Mouse (Mus musculus): ENCODE data around the gene Triobp. TPM values are rescaled to one million over a fixed set of nuclear protein-coding genes. Genes with fewer than 3 reads are reported as not detected.
A peak's percentile ranks its signal among the peaks of the same experiment; 100 is the strongest.

The Triobp gene
- polyA plus RNA-seq, 1 experiment from 2014 or later, result 44.7 TPM

DNA sequence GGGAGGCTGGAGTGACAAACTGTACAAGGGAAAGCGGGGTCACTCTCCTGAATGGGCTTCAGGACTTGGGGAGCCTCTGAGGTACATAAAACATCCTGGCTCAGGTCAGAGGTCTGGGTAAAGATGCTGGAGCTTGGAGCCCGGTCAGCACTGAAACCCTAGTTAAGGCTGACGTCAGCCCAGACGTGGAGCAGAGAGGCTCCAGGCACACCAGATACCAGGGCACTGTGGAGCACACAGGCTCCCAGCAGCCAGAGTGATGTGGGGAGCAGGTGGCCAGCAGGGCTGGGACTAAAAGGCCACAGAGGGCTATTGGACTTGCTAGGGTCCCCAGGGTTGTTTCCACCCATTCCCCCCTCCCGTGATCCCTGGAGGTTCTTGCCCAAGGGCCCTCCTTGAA lies 62.2 kb downstream of the Triobp start:
- Histone ChIP-seq H3K4me2 (replicated peaks) (no peak overlapping the region), H3K4me3 (no peak overlapping the region), H3K4me1 (peaks cover 25% of the 10 kb centered on the region), H3K27ac (no peak overlapping the region), H3K9me3 (replicated peaks) (no peaks in the 10 kb centered on the region), H3K36me3 (peaks cover 27% of the 10 kb centered on the region), H3K9ac (no peak overlapping the region), H3K27me3 (no peaks in the 10 kb centered on the region)
- ATAC-seq (ENCODE audit: low FRiP score), result no peak
- WGBS, result 57% methylated on average over 5 of the region's 5 CpGs

DNA sequence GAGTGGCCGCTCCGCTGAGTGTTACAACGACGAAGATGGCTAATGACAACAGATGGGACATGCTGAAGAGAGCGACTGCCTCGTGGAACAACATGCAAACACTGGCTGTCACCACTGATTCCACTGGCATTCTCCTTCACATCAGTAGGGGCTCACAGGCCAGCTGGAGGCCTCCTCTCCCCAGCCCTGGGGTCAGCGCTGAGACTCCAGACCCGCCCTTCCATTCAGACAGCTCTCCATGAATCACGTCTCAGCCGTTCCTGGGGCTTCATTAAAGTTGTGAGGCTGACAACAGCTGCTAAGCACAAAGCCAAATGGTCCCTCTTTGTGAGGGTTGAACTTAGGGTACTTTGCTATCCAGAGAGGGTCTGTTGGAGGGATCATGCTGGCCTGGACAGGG lies 64.0 kb downstream of the Triobp start:
- 0 out of 2 replicates have a peak overlapping the region, but pooled peaks have one; percentile 17 for H3K27ac ChIP-seq
- H3K36me3 ChIP-seq, result peaks cover 10% of the 10 kb centered on the region
- ATAC-seq (ENCODE audit: low FRiP score), result no peak
- H3K4me1 ChIP-seq, result peaks cover 25% of the 10 kb centered on the region
- H3K4me2 ChIP-seq (replicated peaks), result no peak overlapping the region
- H3K9me3 ChIP-seq (replicated peaks), result no peaks in the 10 kb centered on the region
- H3K9ac ChIP-seq, result no peak overlapping the region
- no peaks in the 10 kb centered on the region for H3K27me3 ChIP-seq
- WGBS, result 33% methylated on average over 10 of the region's 10 CpGs
- H3K4me3 ChIP-seq, result no peak overlapping the region

DNA sequence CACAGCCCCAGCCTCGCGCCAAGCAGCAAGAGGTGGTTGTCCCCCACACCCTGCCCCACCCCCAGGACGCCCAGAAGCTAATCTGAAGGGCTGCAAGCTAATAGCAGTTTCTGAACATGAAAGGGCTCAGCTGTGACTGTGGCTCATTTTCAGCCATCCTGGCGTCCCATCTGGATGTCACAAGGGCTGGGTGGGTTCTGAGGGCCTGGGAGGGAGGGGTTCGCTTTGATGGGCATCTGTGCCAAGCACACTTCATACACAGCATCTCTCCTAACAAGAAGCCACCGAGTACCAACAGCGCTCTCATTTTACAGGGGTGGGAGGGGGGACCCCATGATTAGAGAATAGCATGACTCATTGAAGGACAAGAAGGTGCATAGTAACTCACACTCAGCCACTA lies 65.9 kb downstream of the Triobp start:
- H3K36me3 ChIP-seq, result 0 out of 2 replicates have a peak, but pooled peaks cover 1% of the 10 kb centered on the region
- ATAC-seq (ENCODE audit: low FRiP score), result peak; percentile 51
- H3K4me3 ChIP-seq, result no peak overlapping the region
- H3K4me2 ChIP-seq (replicated peaks), result no peak overlapping the region
- H3K27me3 ChIP-seq, result no peaks in the 10 kb centered on the region
- H3K9ac ChIP-seq, result no peak overlapping the region
- H3K27ac ChIP-seq, result 0 out of 2 replicates have a peak overlapping the region, but pooled peaks have one; percentile 45
- no peaks in the 10 kb centered on the region for H3K9me3 ChIP-seq (replicated peaks)
- peaks cover 29% of the 10 kb centered on the region for H3K4me1 ChIP-seq
- 62% methylated on average over 7 of the region's 7 CpGs for WGBS

DNA sequence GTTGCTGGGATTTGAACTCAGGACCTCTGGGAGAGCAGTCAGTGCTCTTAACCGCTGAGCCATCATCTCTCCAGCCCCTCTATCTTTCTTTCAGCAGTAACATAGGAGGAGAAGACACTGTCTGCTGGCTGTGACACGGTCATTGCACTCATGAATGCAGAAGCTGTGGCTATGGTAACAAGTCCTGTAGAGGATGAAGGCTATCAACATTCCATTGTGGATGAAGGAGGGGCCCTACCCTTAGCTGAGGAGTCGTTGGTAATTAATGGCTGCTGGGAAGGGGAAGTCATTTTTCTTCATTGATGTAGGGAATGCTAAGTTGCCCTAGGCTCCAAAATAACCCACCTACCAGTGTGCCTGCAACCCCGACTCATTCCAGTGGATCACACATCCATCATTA lies 70.7 kb downstream of the Triobp start:
- H3K9me3 ChIP-seq (replicated peaks), result no peaks in the 10 kb centered on the region
- no peak overlapping the region for H3K4me2 ChIP-seq (replicated peaks)
- H3K9ac ChIP-seq, result no peak overlapping the region
- peaks cover 14% of the 10 kb centered on the region for H3K4me1 ChIP-seq
- no peak overlapping the region for H3K4me3 ChIP-seq
- ATAC-seq (ENCODE audit: low FRiP score), result no peak
- no peaks in the 10 kb centered on the region; the same call in 1 of the 2 replicates for H3K27me3 ChIP-seq
- WGBS, result 42% methylated on average over 4 of the region's 4 CpGs
- no peak overlapping the region for H3K27ac ChIP-seq
- H3K36me3 ChIP-seq, result no peaks in the 10 kb centered on the region

DNA sequence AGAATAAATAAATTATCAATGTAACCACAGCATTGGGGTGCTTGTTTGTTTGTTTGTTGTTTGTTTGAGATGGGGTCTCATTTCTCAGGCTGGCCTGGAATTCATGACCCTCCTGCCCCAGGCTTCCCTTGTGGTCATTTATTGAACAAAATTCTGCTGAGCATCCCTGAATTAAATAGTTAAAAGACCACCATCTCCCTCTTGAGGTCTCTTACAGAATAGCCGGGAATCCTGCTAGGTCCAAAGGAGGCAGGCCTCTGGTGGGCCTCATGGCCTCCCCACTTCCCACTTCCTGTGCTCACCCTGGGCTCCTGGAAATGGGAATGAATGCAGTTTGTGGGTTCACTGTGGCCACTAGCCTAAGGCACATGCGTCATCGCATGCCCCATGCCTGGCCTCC lies 71.4 kb downstream of the Triobp start:
- no peak overlapping the region for H3K4me3 ChIP-seq
- no peak overlapping the region for H3K27ac ChIP-seq
- ATAC-seq (ENCODE audit: low FRiP score), result no peak
- no peaks in the 10 kb centered on the region for H3K9me3 ChIP-seq (replicated peaks)
- WGBS, result 59% methylated on average over 3 of the region's 3 CpGs
- peaks cover 2% of the 10 kb centered on the region; the same call in 1 of the 2 replicates for H3K27me3 ChIP-seq
- H3K9ac ChIP-seq, result no peak overlapping the region
- H3K36me3 ChIP-seq, result no peaks in the 10 kb centered on the region
- no peak overlapping the region for H3K4me2 ChIP-seq (replicated peaks)
- peaks cover 7% of the 10 kb centered on the region for H3K4me1 ChIP-seq

DNA sequence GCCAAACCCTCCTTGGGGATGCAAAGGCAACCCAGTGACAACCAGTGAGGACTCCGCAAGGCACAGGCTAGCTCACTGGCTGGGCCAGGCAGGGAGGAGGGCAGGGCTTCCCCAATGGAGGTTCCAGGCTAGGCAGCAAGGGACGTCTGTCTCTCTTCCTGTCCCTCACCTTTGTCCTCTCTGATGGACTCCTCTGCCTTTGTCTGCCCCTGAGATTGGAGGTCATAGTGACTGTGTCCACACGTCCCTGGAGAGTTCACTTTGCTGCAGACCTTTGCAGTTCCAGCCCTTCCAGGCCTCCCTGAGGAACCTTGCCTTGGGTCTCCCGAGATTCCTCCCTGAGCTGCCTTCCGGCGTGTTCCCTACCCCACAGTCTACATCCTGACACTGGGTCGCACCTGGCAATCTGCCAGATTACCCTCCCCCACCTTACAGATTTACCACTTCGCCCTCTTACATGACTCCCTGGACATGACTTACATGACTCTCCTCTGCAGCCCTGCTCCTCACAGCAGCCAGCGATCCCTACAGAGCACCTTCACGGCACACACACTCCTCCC lies 75.2 kb downstream of the Triobp start:
- no peak overlapping the region for H3K9ac ChIP-seq
- 69% methylated on average over 10 of the region's 10 CpGs for WGBS
- no peak overlapping the region for H3K4me3 ChIP-seq
- no peak overlapping the region for H3K27ac ChIP-seq
- H3K27me3 ChIP-seq, result peaks cover 8% of the 10 kb centered on the region
- no peaks in the 10 kb centered on the region for H3K36me3 ChIP-seq
- H3K4me2 ChIP-seq (replicated peaks), result no peak overlapping the region
- H3K9me3 ChIP-seq (replicated peaks), result no peaks in the 10 kb centered on the region
- H3K4me1 ChIP-seq, result peaks cover 24% of the 10 kb centered on the region
- no peak for ATAC-seq (ENCODE audit: low FRiP score)

DNA sequence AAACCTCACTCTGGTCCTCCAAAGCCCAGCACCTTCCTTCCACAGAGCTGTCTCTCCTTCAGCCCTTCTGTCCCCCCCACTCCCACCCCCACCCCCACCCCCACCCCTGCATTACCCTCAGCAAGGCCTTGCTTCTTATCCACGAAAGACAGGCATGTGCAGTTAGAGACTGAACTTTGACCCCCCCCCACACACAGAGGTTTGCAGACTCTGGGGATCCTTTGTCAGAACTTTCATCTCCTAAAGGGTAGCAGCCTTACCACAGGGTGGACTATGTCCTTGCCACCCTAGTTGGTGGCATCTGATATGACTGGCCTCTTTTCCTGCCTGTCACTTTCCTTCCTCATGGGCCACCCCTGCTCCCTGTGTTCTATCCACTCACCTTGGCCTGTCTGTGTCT lies 75.8 kb downstream of the Triobp start:
- no peaks in the 10 kb centered on the region for H3K9me3 ChIP-seq (replicated peaks)
- no peaks in the 10 kb centered on the region for H3K36me3 ChIP-seq
- WGBS, result 67% methylated on average over 1 of the region's 1 CpGs
- no peak overlapping the region for H3K4me2 ChIP-seq (replicated peaks)
- H3K9ac ChIP-seq, result no peak overlapping the region
- H3K27me3 ChIP-seq, result peaks cover 8% of the 10 kb centered on the region
- H3K4me1 ChIP-seq, result peaks cover 22% of the 10 kb centered on the region
- ATAC-seq (ENCODE audit: low FRiP score), result no peak
- no peak overlapping the region for H3K4me3 ChIP-seq
- no peak overlapping the region for H3K27ac ChIP-seq

DNA sequence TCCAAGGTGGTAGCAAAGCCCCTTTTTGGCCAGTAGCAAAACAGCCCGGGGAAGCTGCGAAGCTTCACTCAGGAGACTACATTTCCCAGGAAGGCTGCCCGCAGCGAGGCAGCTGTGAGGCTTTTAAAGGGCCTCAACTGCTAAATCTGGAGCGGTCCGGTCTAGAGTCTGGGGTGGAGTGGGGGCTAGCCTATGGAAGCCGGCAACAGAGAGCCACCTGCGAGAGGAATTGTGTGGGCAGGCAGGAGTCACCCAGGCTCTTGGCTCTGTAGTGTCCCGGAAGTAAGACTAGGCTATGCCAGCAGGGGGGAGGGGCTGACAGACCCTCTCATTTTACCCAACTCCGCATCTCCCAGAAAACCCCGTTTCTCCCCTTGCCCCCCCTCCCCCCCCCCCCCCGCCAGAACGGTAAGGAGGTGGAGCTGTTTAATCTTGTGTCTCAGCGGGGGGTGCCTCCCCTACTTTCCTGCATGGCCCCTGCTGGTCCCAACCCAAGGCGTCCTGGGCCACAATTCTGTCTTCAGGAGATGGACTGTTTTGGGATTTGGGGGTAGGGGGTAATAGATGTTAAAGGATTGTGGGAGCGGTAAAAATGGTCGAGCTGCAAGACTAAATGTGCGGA lies 78.3 kb downstream of the Triobp start:
- H3K27me3 ChIP-seq, result peaks cover 8% of the 10 kb centered on the region
- H3K4me3 ChIP-seq, result peak overlapping the region; percentile 10
- no peaks in the 10 kb centered on the region for H3K9me3 ChIP-seq (replicated peaks)
- peaks cover 34% of the 10 kb centered on the region for H3K4me1 ChIP-seq
- H3K9ac ChIP-seq, result peak overlapping the region; percentile 28
- ATAC-seq (ENCODE audit: low FRiP score), result no peak
- H3K4me2 ChIP-seq (replicated peaks), result peak overlapping the region; percentile 43
- no peaks in the 10 kb centered on the region for H3K36me3 ChIP-seq
- no peak overlapping the region for H3K27ac ChIP-seq
- 10% methylated on average over 16 of the region's 18 CpGs for WGBS

DNA sequence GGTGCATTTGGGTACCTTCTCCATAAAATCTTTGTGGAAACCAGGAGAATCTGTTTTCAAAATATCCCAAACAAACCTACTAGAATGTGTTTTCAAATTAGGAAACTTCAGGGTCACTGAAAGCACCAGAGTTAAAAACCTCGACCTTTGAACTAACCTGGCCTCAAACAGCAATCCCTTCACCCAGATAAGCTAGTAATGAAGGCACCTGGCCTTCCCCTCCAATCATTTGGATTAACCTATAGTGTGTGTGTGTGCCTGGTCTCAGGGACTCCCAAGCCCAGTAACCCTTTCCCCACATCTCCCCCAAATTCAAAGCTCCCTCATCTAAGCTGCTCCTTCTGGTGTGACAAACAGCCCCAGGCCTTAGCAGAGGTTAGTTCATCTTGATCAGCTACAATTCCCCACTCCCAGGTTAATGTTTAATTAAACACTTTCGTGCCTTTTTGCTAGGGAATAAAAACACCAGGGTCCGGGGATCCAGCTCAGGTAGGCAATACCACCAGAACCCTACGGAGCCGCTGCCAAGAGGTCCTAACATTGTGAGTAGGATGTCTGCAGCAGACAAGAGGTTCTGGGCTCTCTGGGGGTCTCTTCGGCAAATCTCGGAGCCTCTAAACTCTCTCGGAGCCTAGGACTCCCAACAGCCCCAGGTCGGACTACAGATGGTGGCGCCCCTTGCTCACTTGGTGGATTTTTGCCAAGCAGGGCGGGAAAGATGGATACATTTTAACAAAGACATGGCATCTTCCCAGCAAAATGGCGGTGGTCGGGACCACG lies 79.2 kb downstream of the Triobp start:
- ATAC-seq (ENCODE audit: low FRiP score), result no peak
- WGBS, result 45% methylated on average over 14 of the region's 14 CpGs
- H3K27ac ChIP-seq, result no peak overlapping the region
- peaks cover 42% of the 10 kb centered on the region for H3K4me1 ChIP-seq
- no peaks in the 10 kb centered on the region for H3K9me3 ChIP-seq (replicated peaks)
- H3K4me2 ChIP-seq (replicated peaks), result peak overlapping the region; percentile 99
- no peak overlapping the region for H3K9ac ChIP-seq
- H3K4me3 ChIP-seq, result peak overlapping the region; percentile 71
- no peaks in the 10 kb centered on the region for H3K36me3 ChIP-seq
- H3K27me3 ChIP-seq, result peaks cover 8% of the 10 kb centered on the region

DNA sequence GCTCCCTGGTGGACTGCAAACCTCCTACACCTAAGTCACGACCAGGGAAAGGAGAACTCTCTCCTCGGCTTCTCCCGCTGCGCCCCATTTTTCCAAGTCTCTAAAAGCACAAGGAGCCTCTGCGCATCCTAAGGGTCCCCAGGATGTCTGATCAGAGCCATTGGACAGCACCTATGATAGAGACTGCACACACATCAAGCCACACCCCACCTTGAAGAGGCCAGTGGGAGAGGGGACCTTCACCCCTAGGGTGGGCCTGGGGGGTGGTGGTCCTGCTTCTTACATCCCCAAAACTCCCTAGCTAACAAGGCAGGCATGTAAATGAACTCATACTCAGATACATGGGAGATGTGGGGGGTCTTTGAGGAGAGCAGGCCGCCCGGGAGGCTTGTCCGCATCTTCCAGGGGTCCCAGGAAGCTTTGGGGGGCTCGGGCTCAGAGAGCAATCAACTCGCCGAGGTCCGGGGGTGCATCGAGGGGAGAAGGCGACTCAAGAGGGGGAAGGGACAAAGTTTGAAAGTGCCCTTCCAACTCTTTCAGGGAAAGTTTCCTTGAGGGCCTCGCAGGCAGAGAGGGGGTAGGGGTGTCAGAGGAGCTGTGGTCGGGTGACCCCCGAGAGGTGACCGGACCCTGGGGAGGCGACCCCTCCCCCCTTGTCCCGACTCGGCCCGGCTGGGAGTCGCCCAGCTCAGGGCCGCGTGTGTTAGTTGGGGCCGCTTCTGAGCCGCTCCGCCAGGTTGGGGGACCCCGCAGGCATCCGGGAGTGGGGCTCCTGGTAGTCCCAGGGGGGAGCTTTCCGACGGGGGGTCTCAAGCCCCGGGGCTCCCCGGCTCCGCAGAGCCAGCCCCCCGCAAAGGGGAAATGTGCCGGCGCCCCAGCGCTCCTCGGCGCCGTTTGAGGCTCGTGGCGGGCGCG lies 80.0 kb downstream of the Triobp start:
- Histone ChIP-seq H3K27me3 (peaks cover 8% of the 10 kb centered on the region), H3K9ac (peak overlapping the region; percentile 99), H3K4me3 (peak overlapping the region; percentile 71), H3K36me3 (no peaks in the 10 kb centered on the region), H3K4me1 (peaks cover 49% of the 10 kb centered on the region), H3K27ac (peak overlapping the region; percentile 98), H3K9me3 (replicated peaks) (no peaks in the 10 kb centered on the region), H3K4me2 (replicated peaks) (peak overlapping the region; percentile 99)
- 0 out of 2 replicates have a peak, but pooled peaks have one; percentile 30 for ATAC-seq (ENCODE audit: low FRiP score)
- WGBS, result 7% methylated on average over 45 of the region's 46 CpGs

DNA sequence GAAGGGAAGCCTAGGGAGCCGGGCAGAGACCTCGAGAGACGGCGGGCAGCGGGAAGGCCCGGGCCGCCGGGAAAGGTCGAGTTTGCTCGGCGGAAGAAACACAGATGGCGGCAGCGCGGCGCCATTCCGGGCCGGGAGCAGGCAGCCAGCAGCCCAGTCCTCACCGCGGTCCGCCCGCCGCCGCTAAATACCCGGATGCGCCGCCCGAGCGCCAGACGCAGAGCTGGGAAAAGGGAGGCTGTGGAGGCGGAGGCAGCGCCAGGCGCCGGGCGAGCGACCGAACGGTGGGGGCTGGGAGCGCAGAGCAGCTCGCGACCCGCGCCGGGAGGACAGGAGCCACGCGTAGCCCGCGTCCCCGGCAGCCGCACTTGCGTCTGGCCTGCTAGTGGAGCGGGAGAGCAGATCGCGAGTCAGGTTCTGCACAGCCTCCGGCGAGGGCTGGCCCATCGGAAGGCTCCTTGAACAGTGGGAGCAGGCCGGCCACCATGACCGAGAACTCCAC lies 80.8 kb downstream of the Triobp start, which contains the start of gene H1f0:
TSS of gene H1f0 (plus strand) at position 214 of the 502 bp plus-strand sequence.
- under 1% methylated on average over 42 of the region's 58 CpGs for WGBS
- H3K27ac ChIP-seq, result peak within 1 kb of the TSS; percentile 98
- peak; percentile 70 for ATAC-seq (ENCODE audit: low FRiP score)
- H3K4me3 ChIP-seq, result peak within 1 kb of the TSS; percentile 71
- H3K27me3 ChIP-seq, result peaks cover 8% of the 10 kb centered on the region
- peaks cover 45% of the 10 kb centered on the region for H3K4me1 ChIP-seq
- no peaks in the 10 kb centered on the region for H3K9me3 ChIP-seq (replicated peaks)
- H3K4me2 ChIP-seq (replicated peaks), result peak within 1 kb of the TSS; percentile 99
- peak within 1 kb of the TSS; percentile 99 for H3K9ac ChIP-seq
- H3K36me3 ChIP-seq, result no peaks in the 10 kb centered on the region
